Mouse (Mus musculus) intestine, postnatal 0 days (tissue): ENCODE measurements around the gene Rab3d. TPM values are rescaled to one million over a fixed set of nuclear protein-coding genes. Genes with fewer than 3 reads are reported as not detected.
A peak's percentile ranks its signal among the peaks of the same experiment; 100 is the strongest.

Source experiments
- ATAC-seq: fragments of 200-750 bp; cut with Nextera tagmentation; 2 replicates; pipeline ENCODE4 v1.8.0; 2017; ENCODE audit warnings: mild to moderate bottlenecking, moderate TSS enrichment, moderate library complexity
- H3K27ac ChIP-seq: fragments of 300-500 bp; sonication (generic); 2 replicates; pipeline ENCODE4 v1.5.1; 2014; ENCODE audit warnings: mild to moderate bottlenecking, low read depth, low read length, moderate library complexity
- H3K27me3 ChIP-seq: fragments of 300-500 bp; sonication (generic); replicated peaks from 2 replicates; pipeline ENCODE4 v1.6.1; 2014; ENCODE audit warnings: low read length, mixed read lengths; ENCODE audit not compliant: control insufficient read depth, insufficient read depth
- H3K36me3 ChIP-seq: fragments of 300-500 bp; sonication (generic); 2 replicates; pipeline ENCODE4 v1.6.1; 2014; ENCODE audit warnings: mild to moderate bottlenecking, moderate library complexity; ENCODE audit not compliant: control insufficient read depth, insufficient read depth
- H3K4me1 ChIP-seq: fragments of 300-500 bp; sonication (generic); replicated peaks from 2 replicates; pipeline ENCODE4 v1.6.1; 2014; ENCODE audit warnings: antibody characterized with exemption, low read length, mixed read lengths; ENCODE audit not compliant: control insufficient read depth, insufficient read depth
- H3K4me2 ChIP-seq: fragments of 300-500 bp; sonication (generic); replicated peaks from 2 replicates; pipeline ENCODE4 v1.6.1; 2014; ENCODE audit warnings: low read depth, mild to moderate bottlenecking, moderate library complexity
- H3K4me3 ChIP-seq: fragments of 300-500 bp; sonication (generic); 2 replicates; pipeline ENCODE4 v1.5.1; 2014; ENCODE audit warnings: low read depth, low read length
- H3K9ac ChIP-seq: fragments of 300-500 bp; sonication (generic); 2 replicates; pipeline ENCODE4 v1.6.1; 2014; ENCODE audit warnings: mild to moderate bottlenecking, low read depth, low read length
- H3K9me3 ChIP-seq: fragments of 300-500 bp; sonication (generic); 2 replicates; pipeline ENCODE4 v1.6.1; 2016; ENCODE audit warnings: mixed run types; ENCODE audit not compliant: control insufficient read depth
- CTCF ChIP-seq: sonication (generic); IDR thresholded peaks from 2 replicates; pipeline ENCODE4 v1.5.1; 2016; ENCODE audit warnings: low read depth, mild to moderate bottlenecking, control low read depth, antibody characterized with exemption, moderate library complexity
- WGBS: fragments of 180-500 bp; shearing (Covaris S2); extraction: QIAGEN DNeasy Blood & Tissue Kit; methylation state at CpG from one replicate; pipeline ENCODE4 v1.1.7; 2014; 5-methylcytosine and 5-hydroxymethylcytosine counted together
- polyA plus RNA-seq: library from polyadenylated mRNA; unstranded; fragments of >200 nt; fragmentation: Nextera tagmentation; extraction: Ambion mirVana; gene quantifications from 2 replicates; pipeline ENCODE4 v1.2.1, GENCODE M21; 2015

The Rab3d gene
- polyA plus RNA-seq, 1 experiment from 2014 or later, result 19.9 TPM

GRCm38 (mm10) chr9:21944267-21944666 lies 26.3 kb upstream of the Rab3d start:
- no peak overlapping the region for H3K9ac ChIP-seq
- 18% methylated on average over 23 of the region's 23 CpGs for WGBS
- no peak overlapping the region for H3K4me3 ChIP-seq
- TF ChIP-seq CTCF, result no peak
- ATAC-seq, result no peak
- H3K36me3 ChIP-seq, result no peaks in the 10 kb centered on the region; the same call in 1 of the 2 replicates
- H3K9me3 ChIP-seq, result no peaks in the 10 kb centered on the region
- no peaks in the 10 kb centered on the region; the same call in 1 of the 2 replicates for H3K4me1 ChIP-seq
- no peak overlapping the region for H3K4me2 ChIP-seq
- peaks cover 5% of the 10 kb centered on the region; the same call in 1 of the 2 replicates for H3K27me3 ChIP-seq
- no peak overlapping the region for H3K27ac ChIP-seq

GRCm38 (mm10) chr9:21943638-21944037 lies 25.6 kb upstream of the Rab3d start:
- WGBS, result 40% methylated on average over 12 of the region's 12 CpGs
- no peak overlapping the region for H3K4me3 ChIP-seq
- H3K4me1 ChIP-seq, result no peaks in the 10 kb centered on the region; the same call in 1 of the 2 replicates
- H3K9me3 ChIP-seq, result no peaks in the 10 kb centered on the region
- H3K9ac ChIP-seq, result no peak overlapping the region
- no peak for TF ChIP-seq CTCF
- no peak overlapping the region for H3K27ac ChIP-seq
- no peak overlapping the region for H3K4me2 ChIP-seq
- no peaks in the 10 kb centered on the region; the same call in 1 of the 2 replicates for H3K36me3 ChIP-seq
- H3K27me3 ChIP-seq, result peaks cover 5% of the 10 kb centered on the region; the same call in 1 of the 2 replicates
- ATAC-seq, result no peak

GRCm38 (mm10) chr9:21943046-21943445 lies 25.1 kb upstream of the Rab3d start:
- Histone ChIP-seq H3K27ac (no peak overlapping the region), H3K4me3 (no peak overlapping the region), H3K4me1 (no peaks in the 10 kb centered on the region; the same call in 1 of the 2 replicates), H3K27me3 (peaks cover 5% of the 10 kb centered on the region; the same call in 1 of the 2 replicates), H3K9ac (no peak overlapping the region), H3K36me3 (no peaks in the 10 kb centered on the region; the same call in 1 of the 2 replicates), H3K4me2 (no peak overlapping the region), H3K9me3 (no peaks in the 10 kb centered on the region)
- no peak for TF ChIP-seq CTCF
- WGBS, result 70% methylated on average over 12 of the region's 12 CpGs
- ATAC-seq, result no peak

GRCm38 (mm10) chr9:21938234-21938855 lies 20.4 kb upstream of the Rab3d start:
- H3K9ac ChIP-seq, result no peak overlapping the region
- TF ChIP-seq CTCF, result no peak
- ATAC-seq, result no peak
- WGBS, result 83% methylated on average over 4 of the region's 4 CpGs
- H3K4me2 ChIP-seq, result no peak overlapping the region
- H3K9me3 ChIP-seq, result no peaks in the 10 kb centered on the region
- no peak overlapping the region for H3K27ac ChIP-seq
- no peaks in the 10 kb centered on the region; the same call in 1 of the 2 replicates for H3K36me3 ChIP-seq
- no peaks in the 10 kb centered on the region for H3K27me3 ChIP-seq
- H3K4me1 ChIP-seq, result no peaks in the 10 kb centered on the region
- H3K4me3 ChIP-seq, result no peak overlapping the region

- 84% methylated on average over 4 of the region's 4 CpGs for WGBS
- Histone ChIP-seq H3K4me2 (no peak overlapping the region), H3K9me3 (no peaks in the 10 kb centered on the region), H3K27ac (no peak overlapping the region), H3K27me3 (no peaks in the 10 kb centered on the region), H3K9ac (no peak overlapping the region), H3K36me3 (no peaks in the 10 kb centered on the region; the same call in 1 of the 2 replicates), H3K4me3 (no peak overlapping the region), H3K4me1 (no peaks in the 10 kb centered on the region)
- ATAC-seq, result no peak
- no peak for TF ChIP-seq CTCF
These were observed 19.8 kb upstream of the Rab3d start for GRCm38 (mm10) chr9:21937711-21938175.

DNA sequence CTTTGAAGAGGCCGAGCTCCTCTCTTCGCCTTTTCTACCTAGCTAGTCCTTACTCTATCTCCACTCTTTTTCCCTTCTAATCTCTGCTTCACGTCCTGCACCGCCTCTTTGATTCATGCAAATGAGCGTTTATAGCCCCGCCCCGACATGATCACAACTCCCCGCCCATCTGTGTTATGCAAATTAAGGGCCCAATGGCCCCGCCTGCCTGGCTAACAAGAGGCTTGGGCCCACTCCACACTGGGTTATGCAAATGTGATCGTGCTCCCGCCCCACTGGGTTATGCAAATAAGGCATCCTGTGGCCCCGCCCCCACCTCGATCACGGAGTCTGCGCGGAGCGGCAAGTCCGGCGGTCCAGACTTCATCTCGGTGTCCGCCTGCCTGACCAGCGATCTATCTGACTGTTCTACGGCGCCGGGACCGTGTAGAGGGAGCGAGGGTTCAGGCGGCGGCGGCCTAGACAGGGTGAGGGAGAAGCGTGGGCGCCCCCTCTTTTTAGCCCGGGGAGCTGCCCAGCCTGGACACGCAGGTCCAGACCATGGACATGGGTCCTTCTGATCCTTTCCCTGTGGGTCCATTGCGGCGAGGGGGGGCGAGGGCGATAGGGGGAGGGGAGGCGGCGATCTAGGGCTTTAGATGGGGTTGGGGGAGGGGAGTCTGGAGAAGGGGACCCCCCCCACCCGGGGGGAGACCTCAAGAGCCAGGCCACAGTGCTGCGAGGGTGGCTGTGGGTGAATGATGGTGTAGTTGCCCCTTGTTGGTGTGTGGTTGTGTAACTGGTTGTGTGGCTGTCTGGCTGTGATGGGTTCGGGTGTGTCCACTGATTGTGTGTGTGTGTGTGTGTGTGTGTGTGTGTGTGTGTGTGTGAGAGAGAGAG lies 18.9 kb upstream of the Rab3d start, which contains the start of gene Plppr2:
Gene Plppr2 (plus strand): TSS at position 342 of the 879 bp plus-strand sequence.
- no peak within 1 kb of the TSS for H3K27ac ChIP-seq
- H3K4me2 ChIP-seq, result peak within 1 kb of the TSS; percentile 80
- no peaks in the 10 kb centered on the region for H3K4me1 ChIP-seq
- H3K27me3 ChIP-seq, result no peaks in the 10 kb centered on the region
- peak within 1 kb of the TSS; percentile 48 for H3K4me3 ChIP-seq
- H3K9me3 ChIP-seq, result no peaks in the 10 kb centered on the region
- peak within 1 kb of the TSS; percentile 37; the same call in 1 of the 2 replicates for H3K9ac ChIP-seq
- 1% methylated on average over 43 of the region's 43 CpGs for whole genome bisulfite sequencing
- H3K36me3 ChIP-seq, result no peaks in the 10 kb centered on the region; the same call in 1 of the 2 replicates
- peak; percentile 33 for TF ChIP-seq CTCF
- ATAC-seq, result peak; percentile 98
